Mouse (Mus musculus): ENCODE data around the gene Akap9. TPM values are rescaled to one million over a fixed set of nuclear protein-coding genes. Genes with fewer than 3 reads are reported as not detected.

Akap9 gene
- total and polyA plus RNA-seq, 3 experiments, result 15.9 to 29.3 (median 17.3) TPM

DNA sequence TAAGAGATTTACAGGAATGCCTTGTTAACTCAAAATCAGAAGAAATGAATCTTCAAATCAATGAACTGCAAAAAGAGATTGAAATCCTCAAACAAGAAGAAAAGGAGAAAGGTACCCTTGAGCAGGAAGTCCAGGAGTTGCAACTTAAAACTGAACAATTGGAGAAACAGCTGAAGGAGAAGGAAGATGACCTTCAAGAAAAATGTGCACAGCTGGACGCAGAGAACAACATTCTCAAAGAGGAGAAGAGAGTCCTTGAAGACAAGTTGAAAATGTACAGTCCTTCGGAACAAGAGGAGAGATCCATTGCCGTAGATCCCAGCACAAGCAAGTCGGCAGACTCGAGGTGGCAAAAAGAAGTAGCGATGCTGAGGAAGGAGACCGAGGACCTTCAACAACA is 33.4 kb downstream of the Akap9 start:
- peaks cover 0 to 12% of the 10 kb centered on the region in 2 experiments; a peak in 3 of 4 replicates for H3K36me3 ChIP-seq (ENCODE audit: control insufficient read depth in 1 of 2, insufficient read depth in 2 of 2, low read length in 2 of 2)
- H3K79me2 ChIP-seq (ENCODE audit: control insufficient read depth, insufficient read depth, low read length, poor library complexity), result no peaks in the 10 kb centered on the region; the same call in 1 of the 2 replicates
- TF ChIP-seq TAL1 (IDR thresholded peaks at IDR 0.05; ENCODE audit: low read length), result no peak
- no peak for TF ChIP-seq SMC3 (IDR thresholded peaks at IDR 0.05; ENCODE audit: low read depth, low read length)
- TF ChIP-seq USF1 (IDR thresholded peaks at IDR 0.05; ENCODE audit: low read depth, low read length), result no peak
- TF ChIP-seq UBTF (IDR thresholded peaks at IDR 0.05; ENCODE audit: borderline replicate concordance, insufficient read depth, low read depth, low read length), result no peak
- no peak for TF ChIP-seq ETS1 (IDR thresholded peaks at IDR 0.05; ENCODE audit: low read depth, low read length)
- TF ChIP-seq MEF2A (IDR thresholded peaks at IDR 0.05; ENCODE audit: extremely low read depth, insufficient replicate concordance, low read depth, low read length, poor library complexity, severe bottlenecking), result no peak
- DNase-seq (ENCODE audit: low read depth, low spot score), result no peak
- no peaks in the 10 kb centered on the region for H3K4me1 ChIP-seq (ENCODE audit: control insufficient read depth in 1 of 2, insufficient read depth in 2 of 2, low read length in 2 of 2)
- no peak overlapping the region for H3K27ac ChIP-seq (ENCODE audit: control insufficient read depth, low read depth, low read length)
- no peak overlapping the region for H3K9ac ChIP-seq (ENCODE audit: control insufficient read depth, low read depth, low read length, poor library complexity, severe bottlenecking)
- H3K4me3 ChIP-seq (ENCODE audit: control insufficient read depth in 1 of 2, insufficient read depth in 1 of 2, low read depth in 2 of 2, low read length in 2 of 2), result no peak overlapping the region
- no peaks in the 10 kb centered on the region for H3K9me3 ChIP-seq (replicated peaks; ENCODE audit: insufficient read depth, low read length)
- no peaks in the 10 kb centered on the region for H3K27me3 ChIP-seq (ENCODE audit: control insufficient read depth in 1 of 2, insufficient read depth in 2 of 2, low read length in 2 of 2)

GRCm38 (mm10) chr5:3968415-3968814 is 40.6 kb downstream of the Akap9 start:
- H3K9me3 ChIP-seq (replicated peaks; ENCODE audit: insufficient read depth, low read length), result no peaks in the 10 kb centered on the region
- H3K27ac ChIP-seq (ENCODE audit: control insufficient read depth, low read depth, low read length), result no peak overlapping the region
- DNase-seq (ENCODE audit: low read depth, low spot score), result no peak
- peaks cover 2 to 5% of the 10 kb centered on the region in 2 experiments for H3K36me3 ChIP-seq (ENCODE audit: control insufficient read depth in 1 of 2, insufficient read depth in 2 of 2, low read length in 2 of 2)
- H3K4me3 ChIP-seq (ENCODE audit: control insufficient read depth in 1 of 2, insufficient read depth in 1 of 2, low read depth in 2 of 2, low read length in 2 of 2), result no peak overlapping the region
- TF ChIP-seq KAT2A (conservative IDR thresholded peaks at IDR 0.05; ENCODE audit: low read depth, low read length) (no peak), USF1 (IDR thresholded peaks at IDR 0.05; ENCODE audit: low read depth, low read length) (no peak), ZNF384 (IDR thresholded peaks at IDR 0.05; ENCODE audit: low read depth, low read length) (no peak), CHD2 (IDR thresholded peaks at IDR 0.05; ENCODE audit: low read length) (no peak), RAD21 (IDR thresholded peaks at IDR 0.05; ENCODE audit: low read depth, low read length) (no peak), NRF1 (IDR thresholded peaks at IDR 0.05; ENCODE audit: insufficient read depth, low read depth, low read length, poor library complexity, severe bottlenecking) (no peak), TCF12 (IDR thresholded peaks at IDR 0.05; ENCODE audit: low read depth, low read length) (no peak), TAL1 (IDR thresholded peaks at IDR 0.05; ENCODE audit: low read length) (no peak), ELF1 (IDR thresholded peaks at IDR 0.05; ENCODE audit: low read depth, low read length) (no peak), MXI1 (IDR thresholded peaks at IDR 0.05; ENCODE audit: low read depth, low read length) (no peak), ETS1 (IDR thresholded peaks at IDR 0.05; ENCODE audit: low read depth, low read length) (no peak)
- H3K9ac ChIP-seq (ENCODE audit: control insufficient read depth, low read depth, low read length, poor library complexity, severe bottlenecking), result no peak overlapping the region
- H3K4me1 ChIP-seq (ENCODE audit: control insufficient read depth in 1 of 2, insufficient read depth in 2 of 2, low read length in 2 of 2), result no peaks in the 10 kb centered on the region
- no peaks in the 10 kb centered on the region for H3K79me2 ChIP-seq (ENCODE audit: control insufficient read depth, insufficient read depth, low read length, poor library complexity)
- no peaks in the 10 kb centered on the region for H3K27me3 ChIP-seq (ENCODE audit: control insufficient read depth in 1 of 2, insufficient read depth in 2 of 2, low read length in 2 of 2)

GRCm38 (mm10) chr5:3969114-3969513 is 41.3 kb downstream of the Akap9 start:
- no peak for DNase-seq (ENCODE audit: low read depth, low spot score)
- Histone ChIP-seq H3K27me3 (ENCODE audit: control insufficient read depth in 1 of 2, insufficient read depth in 2 of 2, low read length in 2 of 2) (no peaks in the 10 kb centered on the region), H3K27ac (ENCODE audit: control insufficient read depth, low read depth, low read length) (no peak overlapping the region), H3K79me2 (ENCODE audit: control insufficient read depth, insufficient read depth, low read length, poor library complexity) (no peaks in the 10 kb centered on the region), H3K4me1 (ENCODE audit: control insufficient read depth in 1 of 2, insufficient read depth in 2 of 2, low read length in 2 of 2) (no peaks in the 10 kb centered on the region), H3K9me3 (replicated peaks; ENCODE audit: insufficient read depth, low read length) (no peaks in the 10 kb centered on the region), H3K9ac (ENCODE audit: control insufficient read depth, low read depth, low read length, poor library complexity, severe bottlenecking) (no peak overlapping the region), H3K4me3 (ENCODE audit: control insufficient read depth in 1 of 2, insufficient read depth in 1 of 2, low read depth in 2 of 2, low read length in 2 of 2) (no peak overlapping the region), H3K36me3 (ENCODE audit: control insufficient read depth in 1 of 2, insufficient read depth in 2 of 2, low read length in 2 of 2) (peaks cover 2 to 5% of the 10 kb centered on the region in 2 experiments)
- TF ChIP-seq NELFE (IDR thresholded peaks at IDR 0.05; ENCODE audit: low read depth, low read length) (no peak), SMC3 (IDR thresholded peaks at IDR 0.05; ENCODE audit: low read depth, low read length) (no peak), CTCF (IDR thresholded peaks at IDR 0.05 in 2 of 3, conservative IDR thresholded peaks at IDR 0.05 in 1 of 3; ENCODE audit: control insufficient read depth in 1 of 3, insufficient read depth in 1 of 3, low read depth in 2 of 3, low read length in 3 of 3, poor library complexity in 1 of 3, severe bottlenecking in 1 of 3) (no peak), TAL1 (IDR thresholded peaks at IDR 0.05; ENCODE audit: low read length) (no peak), USF2 (IDR thresholded peaks at IDR 0.05; ENCODE audit: borderline replicate concordance in 1 of 2, insufficient read depth in 1 of 2, low read depth in 1 of 2, low read length in 2 of 2) (no peak), GABPA (IDR thresholded peaks at IDR 0.05; ENCODE audit: low read depth, low read length) (no peak), HCFC1 (IDR thresholded peaks at IDR 0.05; ENCODE audit: low read depth, low read length) (no peak), MXI1 (IDR thresholded peaks at IDR 0.05; ENCODE audit: low read depth, low read length) (no peak), USF1 (IDR thresholded peaks at IDR 0.05; ENCODE audit: low read depth, low read length) (no peak), ETS1 (IDR thresholded peaks at IDR 0.05; ENCODE audit: low read depth, low read length) (no peak), EP300 (IDR thresholded peaks at IDR 0.05; ENCODE audit: low read depth in 1 of 2, low read length in 2 of 2) (no peak), MEF2A (IDR thresholded peaks at IDR 0.05; ENCODE audit: extremely low read depth, insufficient replicate concordance, low read depth, low read length, poor library complexity, severe bottlenecking) (no peak), ELF1 (IDR thresholded peaks at IDR 0.05; ENCODE audit: low read depth, low read length) (no peak), KAT2A (conservative IDR thresholded peaks at IDR 0.05; ENCODE audit: low read depth, low read length) (no peak), POLR2AphosphoS2 (IDR thresholded peaks at IDR 0.05; ENCODE audit: low read length) (no peak), MAZ (IDR thresholded peaks at IDR 0.05; ENCODE audit: low read depth, low read length) (no peak), POLR2AphosphoS5 (IDR thresholded peaks at IDR 0.05; ENCODE audit: borderline replicate concordance, low read depth, low read length) (no peak)
